Mouse (Mus musculus) thymus, postnatal 0 days (tissue): ENCODE results near the gene Gm6525. TPM values are rescaled to one million over a fixed set of nuclear protein-coding genes. Genes with fewer than 3 reads are reported as not detected.

Experiments
- DNase-seq: peaks from one replicate; pipeline ENCODE4 v3.0.0-alpha.2; 2015; ENCODE audit warnings: low spot score
- polyA plus RNA-seq: library from polyadenylated mRNA; unstranded; fragments of >200 nt; fragmentation: Nextera tagmentation; extraction: Ambion mirVana; gene quantifications from 2 replicates; pipeline ENCODE4 v1.2.1, GENCODE M21; 2015

The Gm6525 gene
- polyA plus RNA-seq, 1 experiment from 2014 or later, result not detected

DNA sequence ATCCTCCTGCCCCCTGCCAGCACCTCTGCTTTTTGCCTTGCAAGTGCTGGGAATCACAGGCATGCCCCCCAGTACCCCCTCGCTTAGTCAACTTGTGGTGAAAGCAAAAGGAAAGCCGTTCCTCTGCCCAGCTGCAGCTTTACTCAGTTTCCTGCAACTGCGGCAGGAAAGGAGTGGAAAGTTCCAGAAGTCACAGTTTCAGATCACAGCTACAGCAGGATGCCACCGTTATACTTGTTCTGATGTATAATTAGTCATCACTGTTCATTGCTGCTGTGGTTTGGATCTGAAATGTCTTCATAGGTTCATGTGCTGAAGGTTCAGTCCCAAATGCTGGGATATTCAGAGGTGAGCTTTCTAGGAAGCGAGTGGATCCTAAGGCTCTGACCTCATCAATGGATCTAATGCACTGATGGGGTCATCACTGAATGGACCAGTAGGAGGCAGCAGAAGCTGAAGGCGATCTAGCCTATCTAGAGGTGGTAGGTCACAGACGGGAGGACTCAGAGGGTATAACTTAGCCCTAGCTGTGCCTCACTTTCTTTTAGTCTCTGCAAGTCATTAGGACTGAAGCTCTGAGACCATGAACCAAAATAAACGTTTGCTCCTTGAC, 4.4 kb upstream of the Gm6525 start:
- peak; percentile 26 for DNase-seq

DNA sequence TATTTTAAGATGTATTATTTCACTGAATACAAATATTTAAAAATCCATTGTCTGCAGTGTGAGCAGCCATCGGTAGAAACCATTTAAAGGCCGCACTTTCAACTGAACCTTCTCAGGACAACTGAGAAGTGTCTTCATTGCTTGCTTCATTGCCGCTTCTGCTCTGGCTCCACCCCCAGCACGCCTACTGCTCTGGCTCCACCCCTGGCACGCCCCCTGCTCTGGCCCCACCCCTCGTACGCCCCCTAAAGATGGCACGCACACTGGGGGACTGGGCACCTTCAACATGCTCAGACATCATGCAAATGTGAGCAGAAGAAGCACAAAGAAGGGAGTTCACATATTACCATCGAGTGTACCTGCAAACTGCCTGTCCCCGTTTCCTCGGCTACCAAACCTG, 1.5 kb upstream of the Gm6525 start:
- no peak for DNase-seq

DNA sequence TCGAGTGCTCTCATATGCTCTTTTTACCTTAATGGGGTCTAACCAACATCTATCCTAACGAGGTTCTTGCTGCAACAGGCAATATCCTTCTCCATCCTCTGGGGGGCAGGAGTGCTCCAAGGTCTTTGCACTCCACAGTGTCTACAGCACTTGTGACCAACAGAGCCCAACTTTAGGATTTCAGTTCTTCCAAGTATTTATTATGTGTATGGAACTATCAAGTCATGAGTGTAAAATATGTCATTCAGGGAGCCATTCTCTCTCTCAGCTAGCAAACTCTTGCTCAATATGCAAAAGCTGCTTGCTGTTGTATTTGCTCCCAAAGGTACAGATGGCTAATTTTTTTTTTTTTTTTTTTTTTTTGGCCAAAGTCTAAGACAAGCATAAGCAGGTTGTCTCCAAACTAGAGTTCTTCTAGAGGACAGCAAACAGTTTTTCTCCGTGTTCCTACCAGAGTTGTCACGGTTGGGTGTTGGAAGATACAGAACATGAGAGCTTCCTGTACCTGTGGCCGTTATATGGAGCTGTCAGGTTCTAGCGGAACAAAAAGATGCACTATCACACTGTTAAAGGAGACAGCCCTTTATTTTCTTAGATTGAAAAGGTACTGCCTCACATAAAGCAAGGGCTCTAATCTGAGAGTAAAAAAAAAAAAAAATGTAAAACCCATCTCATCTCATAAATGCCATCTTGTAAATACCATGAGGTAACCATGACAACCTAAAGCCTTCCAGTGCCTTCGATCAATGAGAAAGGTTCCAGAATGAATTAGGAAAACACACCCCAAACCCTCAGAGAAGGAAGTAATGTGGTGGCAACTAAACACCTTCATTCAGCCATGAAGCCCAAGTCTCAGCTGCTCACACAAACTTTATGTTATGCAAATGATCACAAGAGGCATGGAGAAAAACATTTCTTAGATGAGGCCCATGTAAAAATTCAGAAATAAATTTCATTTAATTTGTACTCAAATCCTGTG, 1.7 kb downstream of the Gm6525 start:
- peak; percentile 74 for DNase-seq

DNA sequence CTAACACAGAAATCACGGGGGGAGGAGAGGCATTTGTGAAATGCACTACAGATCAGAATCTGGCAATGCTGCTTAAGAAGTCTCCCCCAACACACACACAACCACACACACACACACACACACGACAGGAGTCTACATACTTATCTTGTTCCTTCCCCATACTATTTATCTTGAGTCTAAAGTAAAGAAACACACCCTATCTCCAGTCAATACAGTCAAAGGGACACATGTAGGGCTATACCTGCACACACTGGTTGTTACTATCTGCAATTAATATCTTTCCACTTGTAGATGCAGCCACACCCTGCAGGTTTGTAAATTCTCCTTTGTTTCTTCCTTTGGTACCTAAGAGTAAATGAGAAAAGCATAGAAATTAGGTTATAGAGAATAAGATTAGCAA, 3.9 kb downstream of the Gm6525 start:
- no peak for DNase-seq

DNA sequence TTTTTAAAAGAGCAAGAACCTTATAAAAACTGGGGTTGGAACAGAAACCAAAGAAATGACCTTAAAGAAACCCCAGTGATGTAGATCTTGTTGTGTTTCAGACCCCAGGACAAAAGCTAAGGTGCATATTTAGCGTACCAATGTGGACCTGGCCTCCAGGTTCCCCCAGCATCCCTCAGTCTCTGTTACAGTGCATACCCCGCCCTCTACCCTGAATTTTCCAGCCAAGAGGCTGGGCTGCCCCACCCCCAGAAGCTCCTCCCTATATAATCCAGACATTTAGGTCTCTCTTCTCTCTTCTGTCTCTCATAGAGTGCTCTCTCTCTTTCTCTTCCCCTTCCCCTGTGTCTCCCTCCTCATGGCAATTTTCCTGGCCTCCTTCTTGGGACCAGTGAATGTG, 6.4 kb downstream of the Gm6525 start:
- DNase-seq, result no peak

DNA sequence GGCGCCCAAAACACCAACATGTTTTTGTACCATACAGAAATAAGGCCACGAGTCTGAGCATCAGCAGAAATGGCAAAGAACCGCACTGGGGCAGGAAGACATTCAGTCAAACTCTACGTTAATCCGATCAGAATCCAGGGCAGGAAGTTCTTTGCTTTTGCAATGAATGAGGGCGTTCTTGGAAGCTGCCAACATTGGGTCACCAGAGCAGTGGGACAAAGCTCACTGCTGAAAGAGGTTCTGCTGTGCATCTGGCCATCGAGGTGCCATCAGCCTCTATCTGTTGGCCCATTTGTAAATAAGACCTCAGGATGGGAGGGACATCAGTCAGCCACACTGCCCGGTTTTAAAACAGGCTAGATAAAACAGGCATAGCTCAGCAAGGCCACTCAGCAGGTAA, 7.2 kb downstream of the Gm6525 start:
- DNase-seq, result no peak

DNA sequence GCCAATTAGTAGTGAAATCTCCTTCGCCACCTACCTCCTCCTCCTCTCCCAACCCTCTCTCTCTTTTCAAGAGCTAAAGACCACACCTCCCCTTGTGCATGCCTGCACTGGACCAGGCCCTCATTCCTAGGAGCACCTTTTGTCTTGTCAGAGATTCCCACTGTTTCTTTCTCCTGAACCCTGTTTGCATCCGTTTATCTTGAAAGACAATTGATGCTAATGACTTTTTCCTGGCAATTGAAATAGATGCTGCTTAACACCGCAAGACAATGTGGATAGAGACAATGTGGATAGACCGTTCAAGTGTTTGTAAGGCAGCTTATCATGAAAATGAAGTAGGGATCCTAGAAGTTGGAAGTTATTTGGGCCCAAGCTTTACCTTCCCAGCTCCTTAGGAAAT, 7.8 kb downstream of the Gm6525 start:
- no peak for DNase-seq

DNA sequence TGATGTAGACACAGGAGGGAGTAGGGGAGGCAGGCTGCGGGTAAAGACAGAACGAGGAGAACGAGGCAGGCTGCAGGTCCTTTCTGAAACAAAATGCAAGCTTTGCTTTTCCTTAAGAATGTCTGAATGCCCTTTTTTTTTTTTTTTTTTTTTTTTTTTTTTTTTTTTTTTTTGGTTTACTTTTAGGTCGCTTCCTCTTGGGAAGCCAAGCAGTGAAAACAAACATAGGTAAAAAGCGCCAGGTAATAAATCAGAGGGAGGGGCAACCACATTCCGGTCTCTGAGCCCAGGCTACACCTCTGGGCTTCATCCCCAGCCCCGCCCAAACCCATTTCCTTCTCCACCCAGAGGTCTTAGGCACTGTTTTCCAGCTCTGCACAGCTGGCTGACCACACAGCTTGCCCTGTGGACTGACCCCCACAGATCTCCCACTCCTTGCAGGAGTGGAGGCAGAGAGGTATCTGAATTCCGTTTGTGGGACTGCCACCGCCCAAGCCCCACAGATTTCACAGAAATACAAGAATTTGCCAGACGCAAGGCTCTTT, 15.8 kb downstream of the Gm6525 start:
- DNase-seq, result no peak

DNA sequence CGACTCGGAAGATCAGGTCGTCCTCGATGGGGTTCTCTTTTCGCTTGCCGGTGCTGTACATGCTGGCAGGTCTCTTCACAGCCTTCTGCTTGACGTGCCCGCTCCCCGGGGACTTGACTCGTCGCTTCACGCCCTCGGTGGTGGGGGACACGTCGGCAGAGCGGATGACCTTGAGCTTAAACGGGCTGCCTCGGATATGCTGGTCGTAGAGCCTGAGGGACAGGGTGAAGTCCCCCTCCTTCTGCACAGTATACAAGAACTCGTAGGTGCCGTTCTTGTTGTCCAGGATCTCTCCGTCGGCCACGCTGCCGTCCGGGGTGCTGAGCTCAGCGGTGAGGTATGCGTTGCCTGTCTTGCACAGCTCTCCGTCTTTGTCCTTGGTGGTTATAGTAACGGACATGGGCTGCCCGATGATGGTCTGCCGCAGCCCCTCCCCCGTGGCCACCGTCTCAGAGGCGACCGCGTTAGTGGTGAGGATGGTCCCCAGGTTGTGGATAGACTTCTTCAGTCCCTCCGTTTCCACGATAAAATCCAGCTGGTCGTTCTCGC, 16.7 kb downstream of the Gm6525 start:
- peak; percentile 20 for DNase-seq

DNA sequence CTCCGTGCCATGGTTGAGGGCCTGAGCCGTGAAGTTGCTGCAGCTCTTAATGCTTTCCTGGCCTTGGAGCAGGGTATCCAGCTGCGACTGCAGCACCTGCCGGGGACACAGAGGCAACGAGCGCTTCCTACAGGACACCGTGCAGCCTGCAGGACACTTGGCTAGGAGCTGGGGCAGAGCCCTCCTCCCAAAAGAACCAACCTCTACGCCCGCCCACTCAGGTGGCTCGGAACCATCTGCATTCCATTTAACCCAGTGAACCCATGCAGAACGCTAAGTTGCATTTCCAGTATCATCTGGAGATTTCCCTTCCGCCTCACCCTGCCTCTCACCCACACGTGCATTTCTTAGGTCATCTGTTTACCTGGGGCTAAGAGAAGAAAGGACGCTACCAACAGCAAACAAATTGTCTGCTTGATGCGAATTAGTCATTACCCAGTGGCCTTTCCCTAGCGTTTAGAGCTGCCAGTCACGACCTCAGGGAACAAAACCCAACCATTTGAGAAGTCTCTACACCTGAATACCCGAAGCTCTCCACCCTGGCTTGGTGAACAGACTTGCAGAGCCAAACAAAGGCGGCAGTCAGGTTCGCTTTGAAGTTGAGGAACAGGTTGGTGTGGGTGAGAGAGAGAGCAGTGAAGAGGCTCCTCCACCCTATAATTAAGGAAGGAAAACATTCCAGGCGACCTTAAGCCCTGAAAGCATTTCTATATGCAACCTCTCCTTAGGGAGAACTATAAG, 17.4 kb downstream of the Gm6525 start:
- DNase-seq, result no peak

DNA sequence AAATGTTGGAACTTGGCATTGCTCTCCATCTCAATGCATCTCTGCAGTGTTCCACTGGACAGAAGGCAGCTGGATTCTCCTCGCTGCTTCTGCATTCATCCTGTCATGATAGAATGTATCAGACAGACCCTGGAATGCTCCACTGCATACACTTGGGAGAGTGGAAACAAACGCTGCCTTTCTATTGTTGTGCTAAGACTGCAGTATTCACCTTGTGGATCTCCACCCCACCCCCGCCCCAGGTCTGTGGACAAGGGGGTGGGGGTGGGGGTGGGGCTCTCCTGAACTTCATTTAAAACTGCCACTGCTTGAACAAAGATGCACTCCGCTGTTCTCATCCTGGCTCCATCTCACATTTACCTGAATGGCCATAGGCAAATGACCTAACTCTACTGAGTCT, 20.0 kb downstream of the Gm6525 start:
- DNase-seq, result no peak

DNA sequence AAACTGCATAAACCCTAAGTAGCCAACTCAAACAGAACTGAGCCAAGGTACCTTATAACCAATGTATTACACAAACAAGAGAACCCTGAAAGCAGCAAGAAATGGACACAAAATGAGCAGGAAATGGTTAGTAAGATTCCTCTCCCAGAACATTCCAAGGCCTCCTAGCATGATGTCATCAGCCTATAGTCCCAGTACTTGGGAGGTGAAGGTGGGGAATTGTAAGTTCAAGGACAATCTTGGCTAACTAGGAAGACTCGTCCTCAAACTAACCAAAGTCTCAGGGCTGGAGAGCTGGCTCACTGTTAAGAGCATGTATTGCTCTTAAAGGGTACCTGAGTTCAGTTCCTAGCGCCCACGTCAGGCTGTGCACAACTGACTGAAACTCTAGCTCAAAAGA, 24.3 kb downstream of the Gm6525 start:
- no peak for DNase-seq

DNA sequence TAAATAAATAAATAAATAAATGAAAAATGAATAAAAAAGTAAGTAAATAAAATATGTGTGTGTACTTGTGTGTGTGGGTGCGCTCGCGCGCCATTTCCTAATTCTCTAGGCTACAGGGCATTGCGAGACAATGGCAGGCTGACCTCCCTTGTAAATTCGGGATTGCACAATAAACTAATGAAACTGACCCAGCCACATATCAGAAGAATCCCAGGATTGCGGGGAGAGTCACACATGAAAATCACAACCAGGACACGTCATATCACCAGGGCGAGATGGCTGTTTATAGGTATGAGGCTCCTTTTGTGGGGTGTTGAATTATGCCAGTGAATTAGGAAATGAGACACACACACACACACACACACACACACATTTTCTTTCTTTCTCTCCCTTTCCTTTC, 25.6 kb downstream of the Gm6525 start:
- no peak for DNase-seq

DNA sequence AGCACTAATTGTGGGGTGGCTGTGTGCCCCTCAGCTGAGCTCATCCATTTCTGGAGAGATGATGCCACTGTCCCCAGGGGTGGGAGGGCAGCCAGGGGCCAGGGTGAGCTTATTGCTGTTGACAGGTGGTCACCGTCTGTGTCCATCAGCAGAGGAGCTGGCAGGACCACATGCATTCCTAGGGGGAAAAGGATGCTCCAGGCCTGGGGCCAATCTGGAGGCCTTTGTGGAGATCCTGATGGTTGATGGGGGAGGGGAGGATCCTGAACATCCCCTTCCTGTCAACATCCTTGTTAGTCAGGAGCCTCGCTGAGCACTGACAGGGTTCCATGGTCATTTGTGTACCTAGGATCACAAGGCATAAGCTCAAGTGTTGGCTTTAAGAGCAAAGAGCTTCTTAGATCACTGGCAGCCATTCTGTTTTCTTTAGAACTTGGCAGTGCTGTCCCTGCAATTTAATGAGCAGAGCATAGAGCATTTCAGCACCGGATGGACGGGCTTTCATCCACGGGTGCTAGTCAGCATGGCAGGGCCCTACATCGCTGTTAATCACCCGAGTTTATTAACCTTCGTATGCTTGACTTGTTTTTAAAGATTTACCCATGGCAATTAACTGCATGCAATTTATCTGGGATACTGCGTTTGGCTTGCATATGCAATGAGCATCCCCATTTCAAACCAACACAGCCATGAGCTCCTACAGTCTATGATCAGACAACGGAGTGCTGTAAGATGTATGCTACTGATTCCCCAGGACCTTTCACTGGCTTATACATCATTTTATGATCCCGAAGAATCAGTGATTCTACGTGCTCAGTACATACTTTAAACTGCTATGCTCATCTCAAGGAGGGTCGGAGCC, 26.9 kb downstream of the Gm6525 start:
- DNase-seq, result no peak

DNA sequence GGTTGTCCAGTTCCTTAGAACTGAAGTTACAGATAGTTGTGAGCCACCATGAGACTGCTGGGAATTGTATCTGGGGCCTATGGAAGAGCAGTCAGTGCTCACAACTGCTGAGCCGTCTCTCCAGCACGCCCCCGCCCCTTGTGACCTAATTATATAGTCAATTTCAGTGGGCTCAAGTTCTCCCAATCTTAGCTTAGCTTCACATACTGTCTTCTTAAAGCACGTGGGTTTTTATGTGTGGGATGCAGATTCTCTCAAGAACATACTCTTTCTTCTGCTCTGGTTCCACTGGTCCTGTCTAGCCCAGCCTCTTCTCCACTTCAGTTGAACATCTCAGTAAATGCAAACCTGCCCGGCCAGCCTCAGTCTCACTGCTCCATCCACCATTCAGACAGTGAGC, 30.7 kb downstream of the Gm6525 start:
- DNase-seq, result no peak

DNA sequence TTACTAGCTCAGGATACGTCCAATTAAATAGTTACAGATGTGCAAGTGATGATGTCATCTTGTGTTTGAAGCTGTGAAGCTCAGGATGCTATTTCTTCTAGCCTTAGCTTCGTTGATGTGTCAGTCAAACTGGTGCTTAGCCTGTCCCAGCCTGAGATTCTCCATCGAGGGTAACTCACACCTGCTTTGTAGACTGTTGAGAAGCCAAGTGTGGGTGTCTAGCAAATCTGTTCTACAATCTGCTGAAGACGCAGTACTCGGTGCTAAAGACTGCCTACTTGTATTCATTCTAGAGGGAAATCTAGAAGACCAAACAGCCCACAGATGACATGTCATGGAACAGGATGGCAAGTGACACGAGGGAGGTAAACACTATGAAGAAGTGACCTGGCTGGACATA, 31.7 kb downstream of the Gm6525 start:
- no peak for DNase-seq

DNA sequence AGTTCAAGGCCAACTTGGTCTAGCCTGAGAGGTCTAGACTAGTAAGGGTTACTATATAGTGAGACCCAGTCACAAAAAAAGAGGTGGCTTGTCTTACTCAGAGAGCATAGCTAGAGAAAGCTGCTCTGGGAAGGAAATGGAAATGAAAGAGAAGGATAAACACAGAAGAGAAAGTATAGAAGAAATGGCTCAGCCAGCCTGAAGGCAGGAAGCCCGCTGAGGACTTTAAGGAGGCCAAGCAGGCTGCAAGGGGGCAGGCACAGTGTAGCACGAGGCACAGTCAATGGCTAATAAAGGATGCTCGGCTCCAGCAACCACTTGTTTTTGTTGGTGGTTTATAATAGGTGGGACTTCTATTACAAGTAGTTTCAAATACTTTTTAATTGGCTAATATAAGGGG, 32.2 kb downstream of the Gm6525 start:
- no peak for DNase-seq

DNA sequence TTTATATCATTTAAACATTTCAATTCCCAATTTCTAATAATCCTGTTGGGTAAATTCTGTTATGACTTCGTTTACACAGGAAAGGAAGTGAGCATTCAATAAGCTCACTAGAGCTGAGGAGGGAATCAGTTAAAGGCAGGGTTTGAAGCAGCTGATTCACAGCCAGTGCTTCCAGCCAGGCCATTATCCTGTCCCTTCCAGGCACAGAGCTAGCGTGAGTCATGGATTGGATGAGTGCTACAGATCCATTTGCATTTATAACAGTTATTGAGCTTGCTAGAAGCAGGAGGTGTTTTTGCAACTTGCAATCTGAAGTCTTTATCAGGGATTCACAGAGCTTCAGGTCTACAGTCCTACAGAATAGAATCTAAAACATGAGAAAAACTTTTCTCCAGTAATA, 33.5 kb downstream of the Gm6525 start:
- no peak for DNase-seq

DNA sequence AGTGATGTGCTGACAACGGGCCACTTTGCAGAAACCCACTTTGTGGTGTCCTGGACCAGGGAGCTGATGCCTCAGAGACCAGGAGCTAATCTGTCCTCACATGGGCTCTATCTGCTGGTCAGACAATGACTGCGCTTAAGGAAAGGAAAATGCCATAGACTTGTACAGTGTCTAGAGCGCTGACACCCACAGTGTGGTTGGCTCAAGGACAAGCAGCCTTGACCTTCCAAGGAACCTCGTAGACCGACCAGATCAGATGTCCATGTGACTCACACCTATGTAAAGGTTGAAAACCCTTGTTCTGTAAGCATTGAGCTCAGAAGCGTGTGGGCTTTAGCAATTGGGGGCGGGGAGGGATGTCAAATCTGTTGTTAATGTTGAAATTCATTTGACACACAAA, 34.6 kb downstream of the Gm6525 start:
- DNase-seq, result no peak

DNA sequence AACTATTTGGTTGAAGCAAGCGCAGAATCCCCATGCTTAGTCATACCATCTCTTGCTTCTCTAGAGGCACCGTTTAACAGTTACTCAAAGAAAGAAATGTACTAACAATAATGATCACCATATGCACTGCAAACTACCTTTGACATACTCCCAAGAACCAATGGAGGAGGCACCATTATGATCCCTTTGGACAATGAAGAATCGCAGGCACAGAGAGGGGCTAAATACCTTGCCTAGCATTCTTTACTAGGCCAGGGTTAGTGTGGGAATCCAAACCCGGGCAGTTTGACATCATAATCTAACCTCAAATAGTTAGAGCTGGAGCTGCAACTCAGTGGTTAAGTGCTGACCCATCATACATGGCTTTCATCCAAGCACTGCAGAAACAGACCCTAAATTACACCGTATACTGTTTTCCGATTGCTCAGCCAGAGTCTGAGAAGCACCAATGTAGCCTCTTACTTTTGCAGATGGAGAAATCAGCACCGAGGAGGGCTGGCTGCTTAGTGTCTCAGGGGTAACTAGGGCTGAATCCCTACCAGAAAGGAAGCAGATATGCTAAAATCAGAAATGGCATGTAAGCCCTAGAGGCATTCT, 35.1 kb downstream of the Gm6525 start:
- DNase-seq, result no peak
